Mouse (Mus musculus) fat pad, adult 2 months (tissue): ENCODE data around the gene Drosha.
"Not testable (repeated sequence)": the region's sequence is repeated elsewhere in the genome, so short reads cannot be mapped to it uniquely, and the experiment has no call there.

Source experiments
- DNase-seq: peaks from one replicate; pipeline ENCODE4 v3.0.0-alpha.2; 2011; ENCODE audit warnings: low read depth, low spot score; ENCODE audit errors: extremely low read depth

Gene Drosha

DNA sequence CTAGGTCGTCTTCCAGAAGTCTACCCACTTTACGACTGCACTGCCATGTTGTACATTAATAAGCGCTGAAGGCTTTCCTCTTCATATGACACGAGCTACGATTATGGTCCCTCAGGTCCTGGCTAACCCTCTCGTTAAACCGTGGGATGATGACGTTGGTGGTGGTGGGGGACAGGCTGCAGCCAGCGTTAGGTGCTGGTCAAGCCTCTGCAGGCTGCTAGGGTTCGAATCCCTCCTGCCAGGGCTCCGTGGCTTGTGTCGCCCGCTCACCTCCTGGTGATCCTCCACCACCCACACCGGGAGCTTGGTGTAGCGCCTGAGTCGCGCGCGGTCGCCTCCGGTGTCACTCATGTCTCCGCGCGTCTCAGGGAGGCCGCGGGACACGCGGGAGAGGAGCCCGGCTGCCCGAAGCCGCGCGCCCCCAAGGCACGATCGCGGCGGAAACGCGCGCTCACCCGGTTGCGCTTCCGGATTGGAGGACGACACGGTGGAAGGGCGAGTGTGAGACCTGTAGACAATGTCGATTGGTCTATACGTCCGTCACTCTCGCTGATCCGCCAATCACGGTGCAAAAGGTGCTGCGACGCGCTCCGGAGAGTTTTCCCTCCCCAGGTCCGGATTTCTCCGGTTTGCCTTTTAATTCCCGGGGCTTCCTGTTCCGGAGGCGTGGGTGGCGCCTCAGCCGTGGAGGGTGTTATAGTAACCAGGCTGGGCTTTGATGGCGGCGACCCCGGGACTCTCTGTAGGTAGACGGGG lies at the start of gene Drosha, which contains the start of gene 6030458C11Rik:
Drosha (plus strand) TSS at position 619 of the 756 bp plus-strand sequence.
6030458C11Rik (minus strand) TSS at position 453 of the 756 bp plus-strand sequence.
- peak; percentile 92 for DNase-seq

DNA sequence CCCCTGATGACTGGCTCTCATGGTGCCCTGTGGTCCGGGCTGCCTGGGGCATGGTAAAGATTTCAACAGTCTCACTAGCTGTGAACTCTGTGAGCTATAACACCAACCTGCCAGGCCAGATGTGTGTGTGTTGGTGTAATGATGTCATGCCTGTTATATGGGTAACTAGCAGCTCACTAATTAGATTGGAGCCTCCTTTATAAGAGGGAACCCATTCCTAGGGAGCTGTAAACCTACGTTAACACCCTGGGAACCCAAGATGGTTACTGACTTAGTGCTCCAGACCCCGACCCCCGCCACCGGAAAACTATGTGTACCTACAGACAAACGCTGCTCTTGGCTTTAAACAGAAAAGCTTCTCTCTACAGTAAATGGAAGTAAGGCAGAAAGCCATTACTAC lies 43.3 kb upstream of the Drosha start:
- no peak for DNase-seq

DNA sequence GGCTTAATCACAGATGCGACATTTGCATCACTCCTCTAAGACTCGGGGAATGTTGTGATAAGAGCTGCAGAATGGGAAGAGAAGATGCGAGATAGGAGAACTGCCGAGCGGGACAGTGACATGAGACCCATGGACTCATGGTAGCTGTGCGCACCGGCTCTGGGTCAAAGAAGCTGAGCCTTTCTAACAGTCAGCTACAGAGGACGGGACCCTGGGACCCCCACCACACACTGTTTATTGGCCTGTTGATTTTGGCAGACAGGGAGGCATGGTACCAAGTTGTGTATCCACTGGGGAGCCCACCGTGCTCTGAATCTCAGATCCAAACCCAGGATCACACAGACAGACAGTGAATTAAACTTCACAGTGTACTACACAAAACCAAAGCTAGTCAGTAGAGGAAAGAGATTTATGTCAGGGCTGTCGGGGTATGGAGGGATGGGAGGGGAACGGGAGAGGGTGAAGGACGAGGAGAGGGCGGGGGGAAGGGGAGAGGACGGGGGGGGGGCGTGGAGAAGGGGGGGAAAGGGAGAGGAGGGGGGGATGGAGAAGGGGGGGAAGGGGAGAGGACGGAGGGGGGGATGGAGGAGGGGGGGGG lies 42.8 kb upstream of the Drosha start:
- no peak for DNase-seq

DNA sequence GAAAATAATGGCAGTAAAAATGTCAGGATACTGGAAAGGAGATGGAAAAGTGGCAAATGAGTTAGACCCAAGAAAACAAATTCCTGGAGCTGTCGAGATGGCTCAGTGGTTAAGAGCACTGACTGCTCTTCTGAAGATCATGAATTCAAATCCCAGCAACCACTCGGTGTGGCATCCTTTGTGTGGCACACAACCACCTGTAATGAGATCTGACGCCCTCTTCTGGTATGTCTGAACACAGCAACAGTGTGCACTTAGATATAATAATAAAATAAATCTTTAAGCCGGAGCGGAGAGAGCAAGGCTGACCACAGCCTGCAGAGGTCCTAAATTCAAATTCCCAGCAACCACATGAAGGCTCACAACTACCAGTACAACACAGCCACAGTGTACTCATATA lies 36.1 kb upstream of the Drosha start:
- DNase-seq = no peak

DNA sequence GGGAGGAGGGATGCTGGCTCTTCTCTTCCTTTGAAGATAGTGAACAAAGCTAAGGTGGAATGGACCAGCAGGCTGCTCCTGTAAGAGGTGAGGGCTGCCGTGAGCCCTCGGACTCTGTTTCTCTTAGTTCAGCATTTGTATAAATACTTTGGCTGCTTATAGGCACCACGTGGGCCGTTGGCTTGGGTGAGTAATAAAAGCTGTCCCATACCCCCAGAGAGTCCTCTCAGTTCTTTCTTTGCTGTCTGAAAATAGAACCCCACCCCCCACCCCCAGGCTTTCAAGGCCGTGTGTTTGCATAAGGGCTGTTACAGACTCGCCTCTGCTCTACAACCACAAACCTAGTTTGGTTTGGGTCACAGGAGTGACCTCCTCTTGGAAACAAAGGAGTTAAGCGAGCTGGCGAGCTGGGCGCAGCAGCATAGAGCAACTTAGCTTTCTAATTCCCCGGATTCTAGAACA lies 35.2 kb upstream of the Drosha start:
- no peak for DNase-seq

DNA sequence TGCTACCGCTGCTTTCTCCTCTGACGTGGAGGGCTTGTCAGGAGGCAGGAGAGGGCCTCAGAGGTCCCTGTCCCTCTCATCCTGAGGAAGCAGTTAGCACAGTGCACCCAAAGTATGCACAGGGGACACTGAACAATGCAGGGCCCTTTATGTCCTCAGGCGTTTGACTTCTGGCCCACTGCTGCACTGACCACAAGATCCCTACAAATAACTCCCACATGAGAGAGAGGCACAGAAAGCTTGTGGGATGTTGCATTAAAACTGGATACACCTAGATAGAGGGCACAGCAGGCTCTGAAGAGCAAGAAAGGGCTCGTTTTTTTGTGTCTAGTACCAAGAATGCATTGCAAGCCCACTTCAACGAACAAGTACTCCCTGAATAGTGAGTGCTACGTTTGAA lies 30.3 kb upstream of the Drosha start:
- no peak for DNase-seq

DNA sequence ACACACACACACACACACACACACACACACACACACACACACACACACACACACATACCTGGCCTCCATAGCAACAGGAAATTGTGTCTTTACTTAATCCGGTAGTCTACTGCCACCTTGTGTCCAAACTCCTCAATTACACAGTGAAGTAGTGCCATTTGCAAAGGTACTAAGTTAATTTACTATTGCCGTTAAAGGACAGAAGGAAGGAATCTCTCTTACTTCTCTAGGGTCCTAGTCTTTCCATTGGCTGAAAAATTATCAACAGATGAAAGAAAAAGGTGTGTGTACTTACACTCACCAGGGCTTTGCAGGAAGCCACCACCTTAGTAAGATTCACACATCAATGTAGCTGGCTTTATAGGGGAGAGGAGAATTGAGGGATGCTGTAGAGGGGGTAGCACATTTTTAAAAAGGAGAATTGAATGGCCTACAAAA lies 29.1 kb upstream of the Drosha start:
- peak; percentile 28 for DNase-seq

DNA sequence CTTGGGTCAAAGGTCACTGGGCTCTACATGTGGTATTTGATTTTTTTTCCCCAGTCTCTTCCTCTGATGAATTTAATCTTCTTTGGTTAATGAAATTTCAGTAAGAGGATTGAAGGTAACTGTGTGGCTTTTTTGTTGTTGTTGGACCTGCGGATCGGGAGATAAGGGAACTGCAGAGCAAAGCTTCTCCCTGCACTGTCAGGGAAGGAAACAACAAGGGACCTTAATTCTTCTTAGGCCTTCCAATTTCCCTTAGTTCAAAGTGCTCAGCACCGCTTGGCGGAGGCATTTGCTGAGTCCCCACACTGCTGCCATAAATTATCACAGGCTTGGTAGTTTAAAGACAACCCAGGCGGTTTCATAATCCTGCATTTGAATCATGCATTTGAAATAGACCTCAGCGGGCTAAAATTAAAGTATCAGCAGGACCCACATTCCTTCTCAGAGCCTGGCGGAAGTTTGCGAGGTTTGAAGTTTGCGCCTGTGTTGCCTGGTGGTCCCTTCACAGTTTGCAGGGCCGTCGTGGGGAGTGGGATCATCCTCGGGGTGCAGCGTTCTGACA lies 28.6 kb upstream of the Drosha start:
- no peak for DNase-seq

DNA sequence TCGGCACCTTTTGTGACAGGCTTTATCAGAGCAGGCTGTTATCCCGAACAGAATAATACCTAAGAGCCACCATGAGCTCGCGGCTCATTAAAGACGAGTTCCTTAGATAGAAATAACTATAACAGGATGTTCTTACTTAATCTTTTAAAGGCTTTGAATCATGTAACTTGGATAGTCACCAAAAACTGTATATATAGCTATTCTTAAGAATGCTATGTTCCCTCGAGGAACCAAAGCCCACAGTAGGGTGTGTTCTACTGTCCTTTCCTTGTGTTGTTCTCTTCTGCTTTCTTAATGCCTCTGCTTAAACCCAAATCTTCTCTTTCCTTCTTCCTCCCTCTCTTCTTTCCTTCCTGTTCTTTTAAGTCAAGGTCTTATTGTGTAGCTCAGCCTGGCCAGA lies 26.6 kb upstream of the Drosha start:
- DNase-seq = no peak

DNA sequence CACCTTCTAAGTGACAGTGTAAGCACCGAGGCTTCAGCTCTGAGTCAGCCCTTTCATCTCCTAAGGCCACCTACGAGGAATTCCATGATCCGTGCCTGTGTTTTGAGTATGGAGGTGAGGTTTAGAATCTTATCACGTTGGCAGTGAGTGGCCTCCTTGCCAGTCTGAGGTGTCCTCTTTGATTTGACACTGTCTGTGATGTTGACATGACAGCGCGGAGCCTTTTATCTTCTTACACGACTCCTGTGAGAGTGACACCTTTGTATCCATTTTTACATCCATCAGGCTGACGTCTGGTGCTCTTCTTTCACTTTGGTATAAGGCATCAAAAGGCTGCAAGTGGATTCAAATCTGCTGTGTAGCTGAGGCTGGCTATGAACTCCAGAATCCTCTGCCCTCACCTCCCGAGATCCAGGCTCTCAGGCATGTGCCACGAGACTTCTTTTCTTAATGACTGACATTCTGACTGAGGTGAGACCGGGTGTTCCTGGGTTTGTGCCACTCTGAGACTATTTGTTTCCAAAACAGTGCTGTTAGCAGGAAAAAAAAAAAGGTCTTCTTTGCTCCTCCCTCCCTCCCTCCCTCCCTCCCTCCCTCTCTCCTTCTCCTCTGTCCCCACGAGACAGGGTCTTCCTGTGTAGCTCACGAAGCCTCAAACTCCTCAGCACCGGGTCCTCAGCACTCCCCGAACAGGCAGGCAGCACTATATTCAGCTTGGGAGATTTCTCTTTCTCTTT lies 24.0 kb upstream of the Drosha start:
- DNase-seq = no peak

DNA sequence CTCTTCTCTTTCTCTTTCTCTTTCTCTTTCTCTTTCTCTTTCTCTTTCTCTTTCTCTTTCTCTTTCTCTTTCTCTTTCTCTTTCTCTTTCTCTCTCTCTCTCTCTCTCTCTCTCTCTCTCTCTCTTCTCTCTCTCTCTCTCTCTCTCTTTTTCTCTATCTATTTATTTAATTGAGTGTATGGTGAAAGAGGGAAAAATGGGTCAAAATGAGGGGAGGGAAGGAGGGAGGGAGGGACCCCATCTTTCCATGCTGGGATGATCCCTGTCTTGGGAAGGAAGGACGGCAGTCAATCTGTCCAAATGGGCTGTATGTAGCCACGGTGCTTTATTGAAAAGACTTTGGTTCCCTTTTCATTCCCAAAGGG lies 23.5 kb upstream of the Drosha start:
- not testable (repeated sequence) for DNase-seq

DNA sequence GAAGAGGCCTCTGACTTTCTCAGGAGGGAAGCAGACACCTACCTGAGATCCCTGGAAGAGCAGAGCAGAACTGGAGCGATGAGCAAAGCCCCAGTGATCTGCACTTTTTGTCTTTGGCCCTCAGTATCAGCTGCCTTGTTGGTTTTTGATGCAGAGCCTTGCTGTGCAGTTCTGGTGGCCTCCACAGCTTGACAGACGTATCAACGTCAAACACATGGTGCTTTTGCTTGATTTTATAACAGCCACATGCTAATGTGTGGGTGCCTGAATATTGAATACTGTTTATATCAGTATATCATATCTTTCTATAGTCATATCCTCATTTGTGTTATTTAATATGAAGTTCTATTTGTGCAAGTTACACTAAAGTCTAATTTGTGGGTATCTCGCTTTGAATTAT lies 19.5 kb upstream of the Drosha start:
- no peak for DNase-seq

DNA sequence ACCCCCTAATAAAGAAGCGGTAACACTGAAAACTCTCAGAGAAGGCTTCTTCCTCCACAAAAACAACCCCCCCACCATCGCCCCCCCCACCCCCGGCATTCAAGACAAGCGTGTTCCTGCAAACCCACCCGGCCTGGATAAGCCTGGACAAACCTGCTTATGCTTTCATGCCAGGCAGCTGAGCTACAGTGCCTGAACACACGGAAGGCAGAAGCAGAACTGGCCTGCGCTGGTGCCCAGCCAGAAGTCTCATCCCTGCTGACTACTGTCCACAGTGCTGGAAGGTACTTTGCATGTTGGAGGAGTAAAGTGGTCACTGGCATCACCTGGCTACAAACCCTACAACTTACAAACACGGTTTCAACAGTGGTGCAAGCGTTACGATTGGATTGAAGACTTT lies 17.5 kb upstream of the Drosha start:
- no peak for DNase-seq

DNA sequence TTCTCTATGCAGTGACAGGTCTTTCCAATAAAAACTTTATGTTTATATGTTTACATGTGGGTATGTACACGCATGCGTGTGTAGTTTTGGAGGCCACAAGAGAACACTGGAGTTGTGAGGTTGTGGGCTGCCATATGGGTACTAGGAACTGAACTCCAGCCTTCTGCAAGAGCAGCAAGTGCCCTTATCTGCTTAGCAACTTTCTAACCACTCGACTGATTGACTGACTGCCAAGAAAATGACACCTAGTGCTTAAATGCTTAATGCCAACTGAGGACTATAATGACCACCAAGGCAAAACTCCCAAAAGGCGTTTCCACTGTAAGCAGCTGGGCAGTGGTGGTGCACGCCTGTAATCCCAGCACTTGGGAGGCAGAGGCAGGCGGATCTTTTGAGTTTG lies 15.3 kb upstream of the Drosha start:
- no peak for DNase-seq

DNA sequence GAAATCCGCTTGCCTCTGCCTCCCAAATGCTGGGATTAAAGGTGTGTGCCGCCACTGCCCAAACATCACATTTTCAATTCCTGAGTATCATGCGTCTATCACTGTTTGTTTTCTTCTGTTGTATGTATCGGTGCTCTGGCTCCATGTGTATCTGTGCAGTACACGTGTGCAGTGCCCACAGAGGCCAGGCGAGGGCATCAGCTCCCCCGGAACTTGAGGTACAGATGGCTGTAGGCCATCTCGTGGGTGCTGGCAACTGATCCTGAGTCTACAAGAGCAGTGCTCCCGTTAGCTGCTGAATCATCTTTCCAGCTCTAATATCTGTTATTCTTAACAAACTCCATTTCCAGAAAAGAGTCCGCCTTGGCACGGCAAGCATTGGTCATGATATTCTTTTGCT lies 12.0 kb upstream of the Drosha start:
- DNase-seq = no peak

DNA sequence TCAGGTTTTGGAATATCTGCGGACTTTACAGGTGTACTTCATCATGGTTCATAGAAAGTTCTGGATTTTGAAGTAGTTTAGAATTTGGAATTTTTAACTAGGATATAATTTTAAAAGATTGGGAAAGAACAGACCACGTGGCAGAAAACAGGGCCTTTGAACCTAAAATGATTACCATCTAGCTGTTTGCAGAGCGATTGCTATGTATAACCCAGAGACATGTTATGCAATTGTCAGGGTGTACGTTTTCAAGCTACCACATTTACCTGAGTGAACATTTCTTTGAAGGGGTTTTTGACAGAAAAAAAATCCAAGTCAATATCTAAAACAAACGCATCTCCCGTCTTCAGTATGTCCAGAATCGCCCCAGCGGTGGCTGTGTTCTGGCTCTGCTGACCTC lies 7.0 kb upstream of the Drosha start:
- DNase-seq = no peak

DNA sequence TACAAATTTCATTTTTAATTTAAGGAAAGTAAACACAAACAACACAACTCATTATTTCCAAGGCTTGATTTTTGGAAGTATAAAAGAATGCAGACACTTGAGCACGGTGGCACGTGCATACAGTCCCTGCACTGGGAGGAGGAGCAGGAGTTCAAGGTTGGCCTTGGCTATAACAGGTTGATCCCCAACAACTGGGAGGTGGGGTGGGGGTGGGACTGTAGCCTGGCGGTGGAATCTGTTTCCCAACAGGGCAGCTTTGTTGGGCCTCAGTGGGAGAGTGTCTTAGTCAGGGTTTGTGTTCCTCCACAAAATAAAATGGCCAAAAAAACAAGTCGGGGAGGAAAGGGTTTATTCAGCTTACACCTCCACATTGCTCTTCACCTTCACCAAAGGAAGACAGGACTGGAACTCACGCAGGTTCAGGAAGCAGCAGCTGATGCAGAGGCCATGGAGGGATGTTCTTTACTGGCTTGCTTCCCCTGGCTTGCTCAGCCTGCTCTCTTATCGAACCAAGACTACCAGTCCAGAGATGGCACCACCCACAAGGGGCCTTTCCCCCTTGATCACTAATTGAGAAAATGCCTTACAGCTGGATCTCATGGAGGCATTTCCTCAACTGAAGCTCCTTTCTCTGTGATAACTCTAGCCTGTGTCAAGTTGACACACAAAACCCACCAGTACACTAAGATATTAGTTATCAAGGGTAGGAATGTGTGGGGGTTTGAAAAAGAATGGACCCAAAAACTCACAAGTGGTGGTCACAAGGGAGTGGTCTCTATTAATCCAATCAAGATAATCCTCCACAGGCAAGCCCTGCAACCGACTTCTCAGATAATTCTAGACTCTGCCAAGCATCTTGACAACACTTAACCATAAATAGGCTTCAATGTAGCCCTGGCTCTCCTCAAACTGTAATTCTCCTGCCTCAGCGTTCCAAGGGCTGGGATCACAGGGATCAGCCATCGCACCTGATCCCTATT lies 1.9 kb upstream of the Drosha start:
- no peak for DNase-seq

DNA sequence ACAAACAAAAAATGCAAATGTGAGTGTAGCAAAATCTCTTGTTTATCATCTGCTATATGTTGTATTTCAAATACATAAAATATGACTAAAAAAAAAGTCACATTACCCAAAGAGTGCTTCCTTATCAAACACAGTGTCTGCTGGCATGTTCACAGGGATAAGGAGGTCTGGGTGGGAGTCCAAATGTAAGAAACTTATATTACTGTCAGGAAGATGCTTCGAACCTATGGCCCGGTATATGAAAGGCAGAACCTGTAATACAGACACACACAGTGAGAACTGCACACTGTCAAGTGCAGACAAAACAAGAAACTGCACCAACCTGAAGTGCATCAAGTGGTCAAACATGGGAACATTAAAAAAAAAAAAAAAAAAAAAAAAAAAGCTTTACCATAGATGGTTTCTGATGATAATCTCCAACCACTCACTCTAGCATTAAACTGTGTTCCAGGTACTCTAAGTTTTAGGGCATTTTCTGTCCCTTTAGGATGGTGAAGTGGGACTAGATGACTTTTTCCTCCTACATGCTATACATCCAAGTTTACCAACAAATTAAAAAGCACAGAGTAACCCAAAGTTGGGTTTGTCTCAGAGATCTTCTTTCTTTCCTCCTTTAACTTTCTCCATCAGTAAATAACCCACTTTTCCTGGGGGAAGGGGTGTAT lies 1.0 kb upstream of the Drosha start:
- no peak for DNase-seq

DNA sequence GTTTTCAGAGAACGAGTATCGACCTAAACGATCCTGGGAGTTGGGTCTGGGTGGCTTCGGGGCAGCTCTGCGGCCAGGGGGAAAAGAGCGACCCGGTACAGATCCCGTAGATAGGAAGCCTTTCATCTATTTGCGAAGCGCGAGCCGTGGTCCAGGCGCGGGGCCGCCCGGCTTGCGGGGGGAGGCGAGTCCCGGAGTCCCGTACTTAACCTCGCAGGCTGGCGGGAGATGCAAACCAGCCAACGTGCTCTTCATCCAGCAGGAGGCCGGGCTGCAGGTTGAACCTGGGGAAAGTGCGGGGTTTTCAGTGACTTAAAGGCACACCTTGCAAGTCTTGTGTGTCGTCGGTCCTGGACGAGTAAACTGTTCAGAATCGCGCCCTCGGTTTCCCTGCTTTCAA lies 350 bp downstream of the Drosha start:
- no peak for DNase-seq

DNA sequence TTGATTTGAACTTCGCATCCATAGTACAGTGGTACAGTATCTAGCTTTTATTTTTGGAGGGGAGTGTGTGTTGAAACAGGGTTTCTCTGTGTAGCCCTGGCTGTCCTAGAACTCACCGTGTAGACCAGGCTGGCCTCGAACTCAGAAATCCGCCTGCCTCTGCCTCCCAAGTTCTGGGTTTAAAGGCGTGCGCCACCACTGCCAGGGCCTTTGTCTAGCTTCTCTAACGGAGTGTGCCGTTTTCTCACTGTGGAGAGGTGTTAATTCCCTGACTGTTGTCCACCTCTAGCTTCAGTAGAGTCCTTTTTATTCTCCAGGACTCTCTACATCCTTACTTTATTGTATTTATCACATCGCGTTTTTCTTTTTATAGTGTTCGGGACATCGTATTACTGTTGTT lies 793 bp downstream of the Drosha start:
- DNase-seq = no peak
